Mouse (Mus musculus): Measurements from ENCODE around the gene Sox8. TPM values are rescaled to one million over a fixed set of nuclear protein-coding genes. Genes with fewer than 3 reads are reported as not detected.

Gene Sox8
- polyA plus RNA-seq, 1 experiment from 2014 or later, result 24.0 TPM

DNA sequence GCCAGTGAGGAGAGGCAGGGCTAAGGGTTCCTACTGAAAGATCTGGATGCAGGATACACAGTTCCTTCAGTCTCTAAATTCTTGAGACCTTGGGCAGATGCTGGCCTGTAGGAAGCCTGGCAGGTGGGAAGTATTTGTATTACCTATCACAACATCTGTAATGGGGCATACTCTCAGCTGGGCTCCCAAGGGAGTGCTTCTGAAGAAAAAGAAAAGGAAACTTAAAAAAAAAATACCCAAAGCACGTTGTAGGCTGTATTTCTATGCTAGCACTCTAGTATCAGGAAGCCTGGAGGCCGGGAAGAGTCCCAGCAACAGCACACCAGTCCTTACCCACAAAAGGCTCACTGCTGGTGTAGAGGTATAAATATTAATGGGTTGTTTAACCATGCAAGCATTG, 7.2 kb upstream of the Sox8 start:
- Histone ChIP-seq H3K4me2 (replicated peaks) (no peak overlapping the region), H3K9me3 (no peaks in the 10 kb centered on the region), H3K4me1 (peaks cover 26% of the 10 kb centered on the region), H3K27me3 (no peaks in the 10 kb centered on the region), H3K9ac (replicated peaks) (no peak overlapping the region), H3K27ac (replicated peaks) (no peak overlapping the region), H3K4me3 (no peak overlapping the region), H3K36me3 (no peaks in the 10 kb centered on the region)
- 48% methylated on average over 2 of the region's 2 CpGs for WGBS
- ATAC-seq (replicated peaks), result no peak

DNA sequence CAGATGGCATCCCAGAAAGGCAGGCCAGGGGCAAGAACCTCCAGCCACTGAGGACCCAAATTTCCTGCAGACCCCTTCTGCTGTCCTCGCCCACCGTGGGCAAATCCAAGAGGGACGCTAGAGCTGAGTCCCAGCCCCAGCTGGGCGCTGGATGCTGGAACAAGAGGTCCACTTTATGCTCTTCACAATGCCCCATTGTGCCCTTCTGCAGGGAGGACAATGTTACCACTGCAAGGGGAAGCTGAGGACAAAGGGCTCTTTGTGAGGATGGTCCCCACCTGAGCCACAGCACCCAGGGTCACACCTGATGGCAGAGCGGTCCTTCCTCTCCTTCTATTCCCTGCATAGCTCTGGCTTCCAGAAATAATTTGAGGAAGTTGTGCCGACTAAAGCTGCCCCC, 6.8 kb upstream of the Sox8 start:
- no peaks in the 10 kb centered on the region for H3K27me3 ChIP-seq
- H3K36me3 ChIP-seq, result no peaks in the 10 kb centered on the region
- H3K9me3 ChIP-seq, result no peaks in the 10 kb centered on the region
- no peak overlapping the region for H3K4me3 ChIP-seq
- no peak overlapping the region for H3K4me2 ChIP-seq (replicated peaks)
- WGBS, result 37% methylated on average over 6 of the region's 6 CpGs
- H3K9ac ChIP-seq (replicated peaks), result no peak overlapping the region
- no peak overlapping the region for H3K27ac ChIP-seq (replicated peaks)
- no peak for ATAC-seq (replicated peaks)
- peaks cover 26% of the 10 kb centered on the region for H3K4me1 ChIP-seq

DNA sequence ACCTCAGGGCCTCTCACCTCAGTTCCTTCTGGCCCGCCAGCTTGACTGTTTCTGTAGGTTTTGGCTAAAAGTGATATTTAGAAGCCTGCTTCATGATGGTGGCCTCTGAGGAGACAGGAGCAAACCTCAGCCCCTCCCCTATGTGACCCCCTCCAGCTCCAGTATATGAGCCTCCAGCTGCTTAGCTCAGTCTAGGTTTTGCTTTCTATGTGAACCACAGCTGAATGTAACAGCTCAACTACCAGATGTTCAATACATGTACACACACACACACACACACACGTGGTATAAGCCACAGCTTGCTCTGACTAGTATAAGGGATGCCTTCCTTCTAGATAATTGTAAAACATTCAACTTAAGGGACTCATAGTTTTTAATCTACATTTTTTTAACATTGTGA, 5.5 kb upstream of the Sox8 start:
- Histone ChIP-seq H3K4me1 (peaks cover 31% of the 10 kb centered on the region), H3K27me3 (0 out of 2 replicates have a peak, but pooled peaks cover 2% of the 10 kb centered on the region), H3K27ac (replicated peaks) (no peak overlapping the region), H3K36me3 (no peaks in the 10 kb centered on the region), H3K4me2 (replicated peaks) (no peak overlapping the region), H3K9me3 (no peaks in the 10 kb centered on the region), H3K9ac (replicated peaks) (no peak overlapping the region), H3K4me3 (no peak overlapping the region)
- no peak for ATAC-seq (replicated peaks)
- 80% methylated on average over 2 of the region's 2 CpGs for WGBS

DNA sequence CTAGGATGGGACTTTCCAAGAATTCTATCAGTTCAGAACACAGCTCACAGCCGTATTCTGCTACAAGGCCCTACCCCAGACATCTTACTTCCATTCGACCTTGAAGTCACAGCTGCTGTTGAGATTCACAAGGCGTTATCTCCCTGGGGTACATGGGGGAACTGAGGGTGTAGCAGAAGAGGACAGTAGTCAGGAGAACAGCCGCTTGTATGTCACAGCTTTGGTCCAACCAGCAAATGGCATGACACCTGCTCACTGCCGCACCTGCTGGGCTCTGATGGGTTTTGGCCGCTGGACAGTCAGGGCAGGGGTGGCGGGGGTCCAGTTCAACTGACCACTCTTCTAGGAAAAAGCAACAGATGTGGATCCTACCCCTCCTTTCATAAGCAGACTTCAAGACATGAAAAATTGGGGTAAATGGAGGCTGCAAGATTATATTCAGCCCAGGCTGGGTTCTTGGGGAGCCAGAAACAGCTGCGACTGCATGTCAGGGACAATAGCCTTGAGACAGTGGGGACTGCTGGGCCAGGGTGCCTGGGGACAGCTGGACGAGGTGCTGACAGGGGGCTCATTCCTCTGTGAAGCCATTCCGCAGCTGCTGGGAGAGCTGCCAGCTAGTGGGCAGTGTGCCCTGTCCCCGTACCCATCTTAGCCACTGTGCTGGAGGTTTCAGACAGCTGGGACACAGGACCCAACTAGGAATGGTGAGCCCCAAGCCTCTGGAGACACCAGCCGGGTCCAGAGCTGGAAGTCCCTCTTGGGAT, 4.9 kb upstream of the Sox8 start:
- H3K27me3 ChIP-seq, result 0 out of 2 replicates have a peak, but pooled peaks cover 3% of the 10 kb centered on the region
- no peak overlapping the region for H3K9ac ChIP-seq (replicated peaks)
- H3K4me1 ChIP-seq, result peaks cover 38% of the 10 kb centered on the region
- no peaks in the 10 kb centered on the region for H3K9me3 ChIP-seq
- H3K27ac ChIP-seq (replicated peaks), result no peak overlapping the region
- no peak overlapping the region for H3K4me2 ChIP-seq (replicated peaks)
- no peak for ATAC-seq (replicated peaks)
- H3K4me3 ChIP-seq, result no peak overlapping the region
- H3K36me3 ChIP-seq, result no peaks in the 10 kb centered on the region
- 58% methylated on average over 12 of the region's 12 CpGs for WGBS

DNA sequence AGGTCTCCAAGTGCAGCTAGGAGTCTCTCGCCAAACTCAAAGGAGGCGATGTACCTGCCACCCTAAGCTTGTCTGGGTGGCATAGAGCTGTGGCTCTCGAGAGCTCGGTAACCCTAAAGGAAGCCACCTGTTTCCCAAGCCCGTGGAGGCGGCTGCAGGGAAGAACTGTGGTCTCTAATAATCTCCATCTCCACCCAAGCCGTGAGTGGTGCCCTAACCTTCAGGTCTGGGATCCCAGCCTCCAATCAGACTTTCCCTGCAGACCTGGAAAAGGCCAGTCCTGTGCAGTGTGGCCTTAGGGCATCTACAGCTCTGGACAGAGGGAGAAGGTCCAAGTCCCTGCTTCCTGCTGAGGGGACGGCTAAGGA, 951 bp upstream of the Sox8 start:
- Histone ChIP-seq H3K4me3 (peak overlapping the region; percentile 44), H3K36me3 (no peaks in the 10 kb centered on the region), H3K27ac (replicated peaks) (no peak overlapping the region), H3K4me2 (replicated peaks) (peak overlapping the region; percentile 74), H3K4me1 (peaks cover 52% of the 10 kb centered on the region), H3K9ac (replicated peaks) (peak overlapping the region; percentile 53), H3K27me3 (0 out of 2 replicates have a peak, but pooled peaks cover 3% of the 10 kb centered on the region), H3K9me3 (no peaks in the 10 kb centered on the region)
- no peak for ATAC-seq (replicated peaks)
- WGBS, result 9% methylated on average over 8 of the region's 8 CpGs

DNA sequence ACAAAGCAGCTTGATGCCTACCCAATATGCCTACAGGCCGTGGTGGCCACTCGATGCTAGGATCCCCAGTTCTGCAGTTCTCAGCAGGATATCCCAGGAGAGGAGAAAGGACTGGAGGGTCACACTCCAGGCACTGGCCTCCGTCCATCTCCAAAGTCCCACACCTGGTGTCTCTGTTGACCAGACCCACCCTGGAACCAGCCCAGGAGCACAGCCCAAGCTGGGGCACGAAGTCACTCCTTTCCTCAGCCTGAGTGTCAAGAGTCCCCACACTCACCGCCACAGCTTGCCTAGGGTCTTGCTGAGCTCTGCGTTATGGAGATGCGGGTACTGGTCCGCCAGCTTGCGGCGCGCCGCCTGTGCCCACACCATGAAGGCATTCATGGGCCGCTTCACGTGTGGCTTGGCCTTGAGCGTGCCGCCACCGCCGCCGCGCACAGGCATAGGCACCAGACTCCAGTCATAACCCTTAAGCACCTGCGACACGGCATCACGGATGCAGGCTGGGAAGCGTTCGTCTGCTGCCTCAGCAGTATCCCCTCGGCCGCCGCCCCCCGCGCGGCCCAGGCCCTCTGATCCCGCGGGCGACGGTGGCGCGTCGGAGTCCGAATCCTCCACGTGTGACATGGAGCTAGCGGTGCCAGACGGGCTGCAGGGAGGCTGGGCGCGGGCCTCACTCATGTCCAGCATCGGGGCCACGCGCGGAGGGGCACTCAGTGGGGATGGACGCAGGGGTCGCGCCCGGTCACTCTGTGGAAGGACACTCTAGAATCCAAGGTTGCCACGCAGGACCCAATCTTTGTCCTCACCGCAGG, 446 bp downstream of the Sox8 start:
- Histone ChIP-seq H3K36me3 (no peaks in the 10 kb centered on the region), H3K4me1 (peaks cover 58% of the 10 kb centered on the region), H3K9ac (replicated peaks) (peak overlapping the region; percentile 53), H3K27ac (replicated peaks) (peak overlapping the region; percentile 71), H3K27me3 (0 out of 2 replicates have a peak, but pooled peaks cover 3% of the 10 kb centered on the region), H3K4me3 (peak overlapping the region; percentile 44), H3K9me3 (no peaks in the 10 kb centered on the region), H3K4me2 (replicated peaks) (peak overlapping the region; percentile 74)
- ATAC-seq (replicated peaks), result peak; percentile 9; the same call in 1 of the 2 replicates
- 2% methylated on average over 54 of the region's 54 CpGs for WGBS

DNA sequence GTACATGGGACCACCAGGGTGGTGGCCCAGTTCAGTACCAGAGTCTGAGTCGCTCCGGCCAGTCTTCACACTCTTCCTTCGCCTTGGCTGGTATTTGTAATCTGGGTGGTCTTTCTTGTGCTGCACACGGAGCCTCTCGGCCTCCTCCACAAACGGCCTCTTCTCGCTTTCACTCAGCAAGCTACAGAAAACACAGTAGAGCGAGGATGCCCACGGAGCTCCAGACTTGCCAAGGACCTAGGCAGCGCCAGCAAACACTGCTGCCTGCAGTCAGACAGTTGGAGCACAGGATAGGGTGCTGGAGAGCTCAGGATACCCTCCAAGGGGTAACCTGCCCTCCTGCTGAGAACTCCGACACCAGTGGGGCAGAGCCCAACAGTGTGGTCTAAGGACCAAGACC, 1.6 kb downstream of the Sox8 start:
- no peak for ATAC-seq (replicated peaks)

DNA sequence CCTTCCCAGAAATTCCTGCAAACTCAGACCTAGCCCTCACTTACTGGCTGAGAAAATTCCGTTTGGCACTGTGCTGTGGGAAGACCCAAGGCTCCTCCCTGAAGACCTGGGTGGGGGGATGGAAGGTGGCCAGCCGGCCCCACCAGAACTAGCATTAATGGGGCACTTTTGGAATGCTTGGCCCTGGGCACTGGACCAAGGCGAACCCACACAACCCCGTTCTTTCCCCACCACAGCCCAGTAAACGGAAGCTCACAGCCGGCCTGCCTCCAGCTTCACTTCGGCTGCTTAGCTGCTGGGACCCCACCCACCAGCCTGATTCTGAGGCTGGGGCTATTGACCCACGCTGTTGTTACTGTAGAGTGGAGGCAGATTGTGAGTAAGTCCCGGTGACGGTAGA, 2.3 kb downstream of the Sox8 start:
- H3K36me3 ChIP-seq, result no peaks in the 10 kb centered on the region
- no peak; the same call in 1 of the 2 replicates for ATAC-seq (replicated peaks)
- H3K4me2 ChIP-seq (replicated peaks), result peak overlapping the region; percentile 74
- H3K4me1 ChIP-seq, result peaks cover 73% of the 10 kb centered on the region
- H3K4me3 ChIP-seq, result peak overlapping the region; percentile 44
- H3K9ac ChIP-seq (replicated peaks), result peak overlapping the region; percentile 53
- H3K9me3 ChIP-seq, result no peaks in the 10 kb centered on the region
- 0 out of 2 replicates have a peak, but pooled peaks cover 3% of the 10 kb centered on the region for H3K27me3 ChIP-seq
- 23% methylated on average over 10 of the region's 10 CpGs for WGBS
- H3K27ac ChIP-seq (replicated peaks), result peak overlapping the region; percentile 71

More for the DNA sequence above, 1.6 kb downstream of the Sox8 start:
- no peaks in the 10 kb centered on the region for H3K9me3 ChIP-seq
- 29% methylated on average over 11 of the region's 11 CpGs for WGBS
- peaks cover 67% of the 10 kb centered on the region for H3K4me1 ChIP-seq
- peak overlapping the region; percentile 71 for H3K27ac ChIP-seq (replicated peaks)
- H3K9ac ChIP-seq (replicated peaks), result peak overlapping the region; percentile 53
- peak overlapping the region; percentile 74 for H3K4me2 ChIP-seq (replicated peaks)
- H3K36me3 ChIP-seq, result no peaks in the 10 kb centered on the region
- H3K4me3 ChIP-seq, result peak overlapping the region; percentile 44
- 0 out of 2 replicates have a peak, but pooled peaks cover 3% of the 10 kb centered on the region for H3K27me3 ChIP-seq

DNA sequence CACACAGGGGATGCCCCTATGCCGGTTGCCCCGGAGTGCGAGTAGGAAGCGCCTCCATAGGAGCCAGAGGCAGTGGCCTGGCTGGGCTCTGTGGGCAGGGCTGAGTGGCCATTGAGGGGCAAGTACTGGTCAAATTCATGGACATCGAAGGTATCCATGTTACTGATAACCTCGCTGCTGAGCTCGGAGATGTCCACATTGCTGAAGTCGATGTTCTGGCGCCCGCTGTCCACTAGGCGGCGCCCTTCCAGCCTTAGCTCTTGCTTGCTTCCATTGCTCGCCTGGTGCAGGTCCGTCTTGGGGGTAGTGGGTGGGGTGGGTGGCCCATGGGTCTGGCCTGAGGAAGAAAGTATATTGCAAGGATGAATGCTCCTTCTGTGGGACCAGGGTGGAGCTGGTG, 2.7 kb downstream of the Sox8 start:
- WGBS, result 22% methylated on average over 14 of the region's 14 CpGs
- Histone ChIP-seq H3K4me2 (replicated peaks) (peak overlapping the region; percentile 74), H3K27ac (replicated peaks) (peak overlapping the region; percentile 71), H3K9ac (replicated peaks) (peak overlapping the region; percentile 53), H3K36me3 (no peaks in the 10 kb centered on the region), H3K9me3 (no peaks in the 10 kb centered on the region), H3K27me3 (0 out of 2 replicates have a peak, but pooled peaks cover 3% of the 10 kb centered on the region), H3K4me3 (peak overlapping the region; percentile 44), H3K4me1 (peaks cover 75% of the 10 kb centered on the region)
- ATAC-seq (replicated peaks), result peak; percentile 26; the same call in 1 of the 2 replicates

DNA sequence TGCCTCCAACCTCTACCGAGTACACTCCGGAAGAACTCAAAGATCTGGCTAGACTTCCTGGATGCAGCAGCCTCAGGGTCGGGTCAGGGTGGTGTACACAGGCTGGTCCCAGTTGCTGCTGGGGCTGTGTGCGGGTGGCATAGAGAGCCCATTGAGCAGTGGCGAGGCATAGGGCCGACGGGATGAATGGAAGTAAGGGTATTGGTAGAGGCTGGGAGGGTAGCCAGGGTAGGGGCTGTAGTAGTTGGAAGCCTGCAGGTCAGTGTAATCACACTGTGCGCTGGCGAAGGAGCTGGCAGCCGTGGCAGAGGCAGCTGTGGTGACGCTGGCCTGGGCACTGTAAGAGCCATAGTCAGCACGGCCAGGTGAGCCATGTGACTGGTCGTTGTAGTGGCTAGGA, 3.2 kb downstream of the Sox8 start:
- no peak for ATAC-seq (replicated peaks)
- H3K9ac ChIP-seq (replicated peaks), result peak overlapping the region; percentile 10; the same call in 1 of the 2 replicates
- H3K9me3 ChIP-seq, result no peaks in the 10 kb centered on the region
- H3K4me3 ChIP-seq, result peak overlapping the region; percentile 44
- peaks cover 78% of the 10 kb centered on the region for H3K4me1 ChIP-seq
- H3K36me3 ChIP-seq, result no peaks in the 10 kb centered on the region
- 61% methylated on average over 13 of the region's 13 CpGs for WGBS
- H3K4me2 ChIP-seq (replicated peaks), result peak overlapping the region; percentile 74
- 0 out of 2 replicates have a peak, but pooled peaks cover 3% of the 10 kb centered on the region for H3K27me3 ChIP-seq
- peak overlapping the region; percentile 71 for H3K27ac ChIP-seq (replicated peaks)

DNA sequence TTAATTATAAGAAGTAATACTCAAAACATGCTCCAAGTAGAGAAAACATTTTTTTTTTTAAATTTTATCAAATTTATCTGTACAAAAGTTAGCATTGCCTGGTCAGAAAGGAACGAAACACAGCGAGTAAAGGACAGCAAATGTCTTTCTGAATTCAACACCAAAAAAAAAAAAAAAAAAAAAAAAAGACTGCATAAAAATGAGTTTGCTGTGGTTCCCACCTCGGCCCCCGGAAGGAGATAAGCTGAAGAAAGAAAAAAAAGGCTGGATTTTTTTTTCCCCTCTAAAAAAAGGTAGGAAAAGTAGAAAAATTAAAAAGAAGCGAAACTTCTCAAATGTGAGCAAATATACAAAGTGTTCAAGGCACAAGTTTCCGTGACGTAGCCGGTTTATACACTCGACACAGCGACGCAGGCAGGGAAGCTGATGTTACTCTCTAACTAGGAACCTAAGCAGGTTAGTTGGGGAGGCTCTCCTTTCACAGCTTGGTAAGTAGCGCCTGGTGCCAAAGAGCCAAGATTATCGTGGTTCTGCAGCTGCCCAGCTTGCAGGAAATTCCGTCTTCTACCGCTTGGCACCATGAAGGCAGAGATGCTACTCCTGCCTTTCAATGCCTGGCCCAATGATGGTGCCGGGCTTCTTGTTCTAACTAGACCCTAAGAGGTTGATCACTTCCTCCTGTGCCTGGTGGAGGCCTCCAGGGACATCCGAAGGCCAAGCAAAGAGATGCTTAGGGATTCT, 4.5 kb downstream of the Sox8 start:
- Histone ChIP-seq H3K4me2 (replicated peaks) (peak overlapping the region; percentile 35), H3K9me3 (no peaks in the 10 kb centered on the region), H3K9ac (replicated peaks) (no peak overlapping the region), H3K27me3 (0 out of 2 replicates have a peak, but pooled peaks cover 2% of the 10 kb centered on the region), H3K27ac (replicated peaks) (peak overlapping the region; percentile 80), H3K4me3 (peak overlapping the region; percentile 10), H3K4me1 (peaks cover 86% of the 10 kb centered on the region), H3K36me3 (no peaks in the 10 kb centered on the region)
- no peak for ATAC-seq (replicated peaks)
- WGBS, result 61% methylated on average over 17 of the region's 17 CpGs

Measured in forebrain, embryonic 15.5 days (tissue).